Mouse (Mus musculus) forebrain, embryonic 11.5 days (tissue): ENCODE measurements around the gene Gm7168. TPM values are rescaled to one million over a fixed set of nuclear protein-coding genes. Genes with fewer than 3 reads are reported as not detected.
"Not testable (repeated sequence)": the region's sequence is repeated elsewhere in the genome, so short reads cannot be mapped to it uniquely, and the experiment has no call there.

Experiments used
- ATAC-seq: fragments of 200-750 bp; cut with Nextera tagmentation; replicated peaks from 2 replicates; pipeline ENCODE4 v1.8.0; 2017; ENCODE audit warnings: moderate TSS enrichment; ENCODE audit not compliant: low FRiP score
- DNase-seq: peaks from one replicate; pipeline ENCODE4 v3.0.0-alpha.2; 2017; ENCODE audit warnings: low spot score
- H3K27ac ChIP-seq: fragments of 300-500 bp; sonication (generic); 2 replicates; pipeline ENCODE4 v1.5.1; 2014; ENCODE audit warnings: low read depth, low read length
- H3K27me3 ChIP-seq: fragments of 300-500 bp; sonication (generic); 2 replicates; pipeline ENCODE4 v1.6.1; 2014; ENCODE audit warnings: mild to moderate bottlenecking, low read length, mixed read lengths; ENCODE audit not compliant: control insufficient read depth, insufficient read depth
- H3K36me3 ChIP-seq: fragments of 300-500 bp; sonication (generic); 2 replicates; pipeline ENCODE4 v1.6.1; 2014; ENCODE audit warnings: mild to moderate bottlenecking, low read length, moderate library complexity, mixed read lengths; ENCODE audit not compliant: control insufficient read depth, insufficient read depth
- H3K4me1 ChIP-seq: fragments of 300-500 bp; sonication (generic); replicated peaks from 2 replicates; pipeline ENCODE4 v1.6.1; 2014; ENCODE audit warnings: low read length, mixed read lengths; ENCODE audit not compliant: control insufficient read depth, insufficient read depth
- H3K4me2 ChIP-seq: fragments of 300-500 bp; sonication (generic); 2 replicates; pipeline ENCODE4 v1.6.1; 2014; ENCODE audit warnings: low read depth, mild to moderate bottlenecking, low read length, moderate library complexity, mixed read lengths; ENCODE audit not compliant: severe bottlenecking
- H3K4me3 ChIP-seq: fragments of 300-500 bp; sonication (generic); 2 replicates; pipeline ENCODE4 v1.5.1; 2014; ENCODE audit warnings: low read depth, low read length
- H3K9ac ChIP-seq: fragments of 300-500 bp; sonication (generic); 2 replicates; pipeline ENCODE4 v1.6.1; 2014; ENCODE audit warnings: low read length
- H3K9me3 ChIP-seq: fragments of 300-500 bp; sonication (generic); 2 replicates; pipeline ENCODE4 v1.6.1; 2016; ENCODE audit warnings: low read length, mixed read lengths; ENCODE audit not compliant: control insufficient read depth
- WGBS: fragments of 180-500 bp; shearing (Covaris S2); extraction: QIAGEN DNeasy Blood & Tissue Kit; methylation state at CpG from one replicate; pipeline ENCODE4 v1.1.7; 2014; 5-methylcytosine and 5-hydroxymethylcytosine counted together
- polyA plus RNA-seq: library from polyadenylated mRNA; unstranded; fragments of >200 nt; fragmentation: Nextera tagmentation; extraction: Ambion mirVana; gene quantifications from 2 replicates; pipeline ENCODE4 v1.2.1, GENCODE M21; 2014

The Gm7168 gene
- polyA plus RNA-seq, 1 experiment from 2014 or later, result not detected

GRCm38 (mm10) chr17:13951570-13951969, 3.4 kb downstream of the Gm7168 start:
- not testable (repeated sequence) for H3K27me3 ChIP-seq, DNase-seq, H3K4me2 ChIP-seq, H3K9ac ChIP-seq, H3K4me1 ChIP-seq, ATAC-seq, H3K9me3 ChIP-seq, H3K27ac ChIP-seq, H3K36me3 ChIP-seq, H3K4me3 ChIP-seq
- WGBS, result 90% methylated on average over 1 of the region's 1 CpGs

GRCm38 (mm10) chr17:13958129-13958528, 10.0 kb downstream of the Gm7168 start:
- H3K36me3 ChIP-seq, H3K4me2 ChIP-seq, H3K4me1 ChIP-seq, DNase-seq, H3K9ac ChIP-seq, H3K27me3 ChIP-seq, H3K27ac ChIP-seq, H3K4me3 ChIP-seq, ATAC-seq, H3K9me3 ChIP-seq: not testable (repeated sequence)
- 61% methylated on average over 1 of the region's 2 CpGs for WGBS

DNA sequence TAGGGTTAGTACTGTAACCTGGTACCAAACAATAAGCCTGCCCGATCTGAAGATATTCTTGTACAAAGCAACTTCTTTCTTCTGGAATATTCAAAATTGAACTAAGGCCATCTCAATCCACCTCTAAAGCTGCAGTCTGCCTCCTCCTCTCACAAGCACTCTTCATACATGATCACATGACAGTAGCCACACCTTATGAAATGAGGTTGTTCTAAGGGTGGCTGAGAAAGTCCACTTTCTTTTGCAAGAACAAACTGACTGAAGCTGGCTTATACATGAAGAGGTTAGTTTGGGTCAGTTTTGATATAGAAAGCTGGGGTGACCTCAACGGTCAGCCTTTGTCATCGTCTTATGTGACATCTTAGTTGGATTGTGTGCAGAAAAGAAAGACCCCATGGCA, 14.1 kb downstream of the Gm7168 start:
- H3K4me2 ChIP-seq, H3K36me3 ChIP-seq, DNase-seq, H3K4me1 ChIP-seq, H3K9me3 ChIP-seq, H3K4me3 ChIP-seq, ATAC-seq, H3K27ac ChIP-seq, H3K27me3 ChIP-seq, H3K9ac ChIP-seq: not testable (repeated sequence)
- 85% methylated on average over 3 of the region's 3 CpGs for WGBS

DNA sequence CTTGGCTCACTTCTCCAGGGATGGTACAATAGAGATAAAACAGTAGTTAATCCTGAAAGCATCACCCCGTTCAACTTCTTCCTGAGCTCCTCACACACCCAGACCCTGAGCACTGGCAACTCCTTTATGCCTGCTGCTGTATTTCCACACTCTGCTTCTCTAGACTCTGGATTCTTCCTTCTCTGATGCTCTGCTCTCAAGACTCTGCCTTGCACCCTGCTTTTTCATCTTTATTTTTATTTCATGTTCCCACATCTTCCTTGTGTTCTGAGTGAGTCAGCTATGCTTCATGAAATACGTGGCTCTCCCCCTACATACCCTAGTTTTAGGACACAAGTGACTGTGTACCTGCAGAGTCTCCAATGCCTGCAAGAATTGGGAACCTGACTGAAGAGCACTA, 16.9 kb downstream of the Gm7168 start:
- H3K9ac ChIP-seq, H3K4me2 ChIP-seq, DNase-seq, H3K27ac ChIP-seq, ATAC-seq, H3K36me3 ChIP-seq, H3K9me3 ChIP-seq, H3K4me1 ChIP-seq, H3K4me3 ChIP-seq, H3K27me3 ChIP-seq: not testable (repeated sequence)
- 33% methylated on average over 1 of the region's 2 CpGs for WGBS

GRCm38 (mm10) chr17:13969917-13970316, 21.7 kb downstream of the Gm7168 start:
- not testable (repeated sequence) for H3K36me3 ChIP-seq, H3K9me3 ChIP-seq, H3K4me1 ChIP-seq, ATAC-seq, H3K4me2 ChIP-seq, H3K4me3 ChIP-seq, H3K9ac ChIP-seq, H3K27me3 ChIP-seq, DNase-seq, H3K27ac ChIP-seq
- WGBS, result 66% methylated on average over 1 of the region's 2 CpGs

GRCm38 (mm10) chr17:13970796-13971195, 22.6 kb downstream of the Gm7168 start:
- not testable (repeated sequence) for H3K27me3 ChIP-seq, H3K36me3 ChIP-seq, H3K4me2 ChIP-seq, DNase-seq, ATAC-seq, H3K27ac ChIP-seq, H3K4me1 ChIP-seq, H3K4me3 ChIP-seq, H3K9ac ChIP-seq, H3K9me3 ChIP-seq
- 88% methylated on average over 5 of the region's 5 CpGs for WGBS

DNA sequence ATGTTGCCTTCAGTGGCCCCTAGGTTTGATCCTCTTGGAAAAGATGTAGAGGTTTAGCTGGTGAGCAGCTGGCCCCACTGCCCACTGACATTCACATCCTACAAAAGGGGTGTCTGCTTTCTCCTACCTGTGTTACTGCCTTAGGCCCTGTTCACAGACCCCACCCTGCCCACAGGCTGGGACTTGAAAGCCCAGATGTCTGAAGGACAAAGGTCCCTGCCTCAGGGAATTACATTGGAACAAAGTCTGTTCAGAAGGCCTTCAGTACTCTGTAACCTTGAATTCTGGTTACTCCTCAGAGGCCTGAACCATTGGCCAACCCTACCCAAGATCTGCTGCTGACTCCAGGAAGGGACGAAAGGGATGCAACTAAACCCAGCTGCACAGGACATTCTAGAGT, 39.5 kb downstream of the Gm7168 start:
- Histone ChIP-seq H3K36me3 (no peaks in the 10 kb centered on the region), H3K9ac (no peak overlapping the region), H3K4me3 (no peak overlapping the region), H3K27ac (no peak overlapping the region), H3K4me1 (no peaks in the 10 kb centered on the region), H3K9me3 (no peaks in the 10 kb centered on the region), H3K4me2 (no peak overlapping the region), H3K27me3 (no peaks in the 10 kb centered on the region)
- ATAC-seq, result no peak
- WGBS, result 80% methylated on average over 1 of the region's 1 CpGs
- DNase-seq, result no peak

- ATAC-seq, H3K36me3 ChIP-seq, H3K4me1 ChIP-seq, H3K9ac ChIP-seq, H3K4me3 ChIP-seq, H3K27me3 ChIP-seq, H3K27ac ChIP-seq, H3K4me2 ChIP-seq, H3K9me3 ChIP-seq, DNase-seq: not testable (repeated sequence)
- WGBS, result 61% methylated on average over 2 of the region's 2 CpGs
These were observed 45.3 kb downstream of the Gm7168 start for GRCm38 (mm10) chr17:13993425-13993824.
